Mouse (Mus musculus) CH12.LX (cell line): ENCODE results near the gene Acvr1c. TPM values are rescaled to one million over a fixed set of nuclear protein-coding genes. Genes with fewer than 3 reads are reported as not detected.
A peak's percentile ranks its signal among the peaks of the same experiment; 100 is the strongest.

Experiments used
- DNase-seq: peaks from one replicate; pipeline ENCODE4 v3.0.0-alpha.2; 2013; ENCODE audit errors: extremely low read depth
- H3K27ac ChIP-seq: 2 replicates; pipeline ENCODE4 v1.5.1; 2012; ENCODE audit warnings: low read depth, mild to moderate bottlenecking, control low read depth, moderate library complexity; ENCODE audit not compliant: insufficient read depth
- H3K27me3 ChIP-seq: replicated peaks from 2 replicates; pipeline ENCODE3; 2012; ENCODE audit warnings: inconsistent platforms
- H3K36me3 ChIP-seq, 2 experiments: replicated peaks in 1 of 2; 2 replicates each; pipeline versions ENCODE3 to v1.6.1; 2012; ENCODE audit warnings: inconsistent platforms in 1 of 2, low read length in 1 of 2, mild to moderate bottlenecking in 1 of 2, mixed read lengths in 1 of 2, moderate library complexity in 1 of 2; ENCODE audit not compliant: control insufficient read depth in 1 of 2, insufficient read depth in 1 of 2
- H3K4me1 ChIP-seq, 2 experiments: 2 replicates each; pipeline ENCODE4 v1.6.1; 2012; ENCODE audit warnings: inconsistent platforms in 1 of 2, moderate library complexity in 1 of 2; ENCODE audit not compliant: insufficient read depth in 2 of 2, control insufficient read depth in 1 of 2
- H3K4me2 ChIP-seq: 2 replicates; pipeline ENCODE4 v1.6.1; 2012; ENCODE audit warnings: low read depth, mild to moderate bottlenecking, control low read depth; ENCODE audit not compliant: poor library complexity, insufficient read depth, severe bottlenecking
- H3K4me3 ChIP-seq, 3 experiments: fragments of 150-350 bp in 1 of 3; sonication (generic) in 1 of 3; replicated peaks in 1 of 3; 2 replicates each; pipeline versions ENCODE3 to v1.5.1; 2011 to 2012; ENCODE audit warnings: low read depth in 2 of 3, low read length in 2 of 3, mild to moderate bottlenecking in 2 of 3, moderate library complexity in 2 of 3, control low read depth in 1 of 3, improper control_type of control experiment in 1 of 3, inconsistent platforms in 1 of 3, mixed read lengths in 1 of 3; ENCODE audit not compliant: poor library complexity in 1 of 3
- H3K79me2 ChIP-seq: replicated peaks from 2 replicates; pipeline ENCODE4 v1.6.1; 2012; ENCODE audit warnings: mild to moderate bottlenecking, moderate library complexity; ENCODE audit not compliant: control insufficient read depth, poor library complexity, insufficient read depth, severe bottlenecking; ENCODE audit errors: extremely low read depth
- H3K9ac ChIP-seq: 2 replicates; pipeline ENCODE4 v1.6.1; 2012; ENCODE audit warnings: low read depth, mild to moderate bottlenecking, control low read depth, moderate library complexity; ENCODE audit not compliant: insufficient read depth
- H3K9me3 ChIP-seq: replicated peaks from 2 replicates; pipeline ENCODE3; 2012; ENCODE audit warnings: low read length, inconsistent platforms, mixed read lengths
- CHD2 ChIP-seq: IDR thresholded peaks from 2 replicates; pipeline ENCODE4 v1.6.1; 2011; ENCODE audit warnings: low read length, improper control_type of control experiment
- CTCF ChIP-seq, 2 experiments: IDR thresholded peaks in 1 of 2; conservative IDR thresholded peaks in 1 of 2; 2 replicates each; pipeline ENCODE4 v1.5.1; 2011 to 2012; ENCODE audit warnings: low read depth in 2 of 2, low read length in 2 of 2, improper control_type of control experiment in 1 of 2, inconsistent platforms in 1 of 2, mild to moderate bottlenecking in 1 of 2, moderate library complexity in 1 of 2
- GABPA ChIP-seq: IDR thresholded peaks from 2 replicates; pipeline ENCODE4 v1.6.1; 2012; ENCODE audit warnings: low read depth, low read length, improper control_type of control experiment, inconsistent platforms; ENCODE audit not compliant: insufficient replicate concordance
- JUN ChIP-seq: IDR thresholded peaks from 2 replicates; pipeline ENCODE4 v1.6.1; 2011; ENCODE audit warnings: low read depth, mild to moderate bottlenecking, low read length, improper control_type of control experiment, moderate library complexity; ENCODE audit not compliant: insufficient read depth
- MAFK ChIP-seq: IDR thresholded peaks from 2 replicates; pipeline ENCODE4 v1.6.1; 2011; ENCODE audit warnings: low read length, improper control_type of control experiment; ENCODE audit not compliant: insufficient replicate concordance
- MAX ChIP-seq: IDR thresholded peaks from 2 replicates; pipeline ENCODE4 v1.6.1; 2011; ENCODE audit warnings: low read length, improper control_type of control experiment
- RAD21 ChIP-seq: IDR thresholded peaks from 2 replicates; pipeline ENCODE4 v1.6.1; 2011; ENCODE audit warnings: low read depth, mild to moderate bottlenecking, low read length, improper control_type of control experiment, moderate library complexity
- SMC3 ChIP-seq: IDR thresholded peaks from 2 replicates; pipeline ENCODE4 v1.6.1; 2011; ENCODE audit warnings: low read depth, low read length, improper control_type of control experiment
- ZC3H11A ChIP-seq: IDR thresholded peaks from 2 replicates; pipeline ENCODE4 v1.6.1; 2012; ENCODE audit warnings: low read depth, mild to moderate bottlenecking, inconsistent platforms, low read length, improper control_type of control experiment
- ZKSCAN1 ChIP-seq: IDR thresholded peaks from 2 replicates; pipeline ENCODE4 v1.6.1; 2012; ENCODE audit warnings: low read depth, inconsistent platforms, low read length, improper control_type of control experiment, borderline replicate concordance
- dilution Hi-C: fragments of 300-500 bp; cut with MboI; formaldehyde crosslinking; loops from 2 replicates; pipeline ENCODE4 v1.14.3; 2020; ENCODE audit warnings: low sequenced_read_pairs; ENCODE audit not compliant: extremely low pct_unique_long_range_greater_than_20kb, extremely low pct_ligation_motif_present
- in situ Hi-C: fragments of 300-500 bp; cut with MboI; formaldehyde crosslinking; loops from 3 replicates; pipeline ENCODE4 v1.14.3; 2019; ENCODE audit warnings: low sequenced_read_pairs, low pct_ligation_motif_present, low pct_unique_long_range_greater_than_20kb, mixed read lengths
- polyA plus RNA-seq: library from polyadenylated mRNA; unstranded; fragments of >175 nt; gene quantifications from 2 replicates; pipeline ENCODE4 v1.2.1, GENCODE M21; 2012; ENCODE audit warnings: low read depth; ENCODE audit not compliant: insufficient read length
- total RNA-seq, 2 experiments: library from RNA; depleted of rRNA; stranded (reverse); fragments of 300-350 nt in 1 of 2; fragments of >200 nt in 1 of 2; gene quantifications; 2 replicates each; pipeline ENCODE4 v1.2.3; 2012 to 2014

Acvr1c gene
- total and polyA plus RNA-seq, 3 experiments: 0.03 to 0.21 TPM; not detected in 1

DNA sequence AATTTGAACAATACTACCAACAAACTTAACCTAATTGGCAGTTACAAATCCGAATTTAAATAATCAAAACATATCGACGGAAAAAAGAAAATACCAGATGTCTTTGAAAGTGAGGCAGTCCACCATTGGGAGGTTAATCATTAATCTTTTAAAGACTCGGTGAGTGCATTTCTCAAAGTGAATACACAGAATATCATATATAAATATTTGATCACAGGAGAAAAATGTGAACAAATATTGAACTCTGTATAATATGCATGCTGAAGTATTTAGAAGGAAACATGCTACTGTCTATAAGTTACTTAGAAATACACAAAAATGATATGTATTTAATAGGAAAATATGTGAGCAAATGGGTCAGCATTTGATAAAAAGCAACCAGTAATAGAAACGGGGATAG lies 21.0 kb downstream of the Acvr1c start:
- in situ Hi-C loops (no loop called here), dilution Hi-C loops (no loop called here)
- Histone ChIP-seq H3K4me2 (no peak overlapping the region), H3K36me3 (no peaks in the 10 kb centered on the region), H3K27me3 (no peaks in the 10 kb centered on the region), H3K27ac (no peak overlapping the region), H3K4me3 (no peak overlapping the region), H3K79me2 (no peaks in the 10 kb centered on the region), H3K9me3 (no peaks in the 10 kb centered on the region), H3K9ac (no peak overlapping the region), H3K4me1 (no peaks in the 10 kb centered on the region)
- DNase-seq: no peak
- TF ChIP-seq GABPA: no peak

DNA sequence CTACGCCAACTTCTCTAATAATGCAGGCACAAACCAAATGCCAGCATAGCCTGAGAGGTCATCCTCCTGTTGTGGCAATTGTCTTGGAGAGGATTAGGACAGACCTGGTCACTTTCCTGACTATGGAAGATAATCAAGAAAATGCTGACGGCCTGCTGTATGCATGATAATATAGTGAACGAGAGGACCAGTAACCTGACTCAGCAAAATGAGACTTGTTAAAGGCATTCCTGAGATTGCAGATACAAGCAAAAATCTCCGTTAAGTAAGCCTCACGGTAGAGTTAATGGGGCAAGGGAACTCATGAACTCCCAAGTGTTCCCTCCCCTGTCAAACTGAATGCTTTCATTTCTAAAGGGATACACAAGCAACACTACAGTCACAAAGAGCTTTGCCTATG lies 28.1 kb downstream of the Acvr1c start:
- Histone ChIP-seq H3K79me2 (no peaks in the 10 kb centered on the region), H3K4me1 (no peaks in the 10 kb centered on the region; a peak in 1 of 4 replicates), H3K27me3 (no peaks in the 10 kb centered on the region), H3K4me2 (no peak overlapping the region), H3K27ac (no peak overlapping the region), H3K36me3 (no peaks in the 10 kb centered on the region), H3K4me3 (no peak overlapping the region)
- no peak for DNase-seq
- in situ Hi-C loops: loop anchor here (10.0 kb wide), 1 partner anchor 125 kb away; no protein-coding TSS in a partner anchor
- dilution Hi-C loops: no loop called here
- no peak for TF ChIP-seq CHD2
- peak; percentile 64; the same call in 1 of the 2 replicates for TF ChIP-seq MAFK
- TF ChIP-seq, all 38 proteins: peak for 1
- Histone ChIP-seq H3K9me3 (no peaks in the 10 kb centered on the region), H3K9ac (no peak overlapping the region)

DNA sequence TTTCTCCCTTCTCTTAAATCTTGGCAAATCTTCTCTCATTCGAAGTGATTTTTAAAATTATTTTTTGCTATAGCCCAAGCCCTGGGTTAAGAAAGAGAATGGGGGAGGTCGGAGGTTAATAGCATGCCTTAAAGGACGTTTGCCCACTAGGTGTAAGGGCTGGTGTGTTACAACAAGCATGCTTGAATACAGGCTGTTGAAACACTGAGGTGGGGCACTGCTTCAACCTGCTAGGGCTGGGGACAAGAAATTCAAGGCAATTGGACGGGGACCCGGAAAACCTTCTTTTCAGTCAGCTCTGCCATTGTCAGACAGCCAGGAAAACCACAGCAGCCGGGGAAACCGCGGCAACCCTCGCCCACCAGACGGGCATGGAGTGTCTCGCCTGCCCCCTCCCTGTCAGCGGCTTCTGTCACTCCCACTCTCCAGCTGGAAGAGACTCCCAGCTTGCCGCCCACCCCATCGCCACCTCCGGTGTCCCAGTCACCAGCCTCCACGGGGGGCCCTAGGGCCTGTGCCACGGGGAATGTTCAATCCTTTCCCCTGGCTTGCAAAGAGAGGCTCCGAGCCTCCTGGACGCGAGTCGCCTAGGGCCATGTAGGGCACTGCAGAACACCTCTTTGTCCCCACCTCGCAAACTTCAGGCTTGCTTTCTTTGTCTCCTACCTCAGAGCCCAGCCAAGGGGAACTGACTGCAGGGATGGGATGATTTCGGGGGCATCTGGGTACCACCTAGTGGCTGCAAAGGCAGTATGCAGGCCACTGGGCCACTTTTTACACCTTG lies 33.4 kb downstream of the Acvr1c start:
- peak; percentile 23; the same call in 1 of the 2 replicates for TF ChIP-seq ZC3H11A
- TF ChIP-seq MAX: no peak
- no peak for TF ChIP-seq MAFK
- peak; percentile 75 for TF ChIP-seq RAD21
- peak in 1 of 2 experiments; percentile 74; a peak in 3 of 4 replicates for TF ChIP-seq CTCF (conservative IDR thresholded peaks at IDR 0.05 in 1 of 2, IDR thresholded peaks at IDR 0.05 in 1 of 2; ENCODE audit: low read depth in 2 of 2, low read length in 2 of 2)
- TF ChIP-seq SMC3: peak; percentile 84
- no peak for TF ChIP-seq JUN
- no peak for TF ChIP-seq ZKSCAN1
- no peak overlapping the region for H3K4me3 ChIP-seq
- no peaks in the 10 kb centered on the region for H3K79me2 ChIP-seq
- H3K36me3 ChIP-seq: no peaks in the 10 kb centered on the region
- H3K27me3 ChIP-seq: no peaks in the 10 kb centered on the region
- in situ Hi-C loops (loop anchor here (10.0 to 25.0 kb wide), 2 partner anchors 120 to 287 kb away; no protein-coding TSS in a partner anchor), dilution Hi-C loops (no loop called here)
- no peaks in the 10 kb centered on the region; a peak in 1 of 4 replicates for H3K4me1 ChIP-seq
- H3K27ac ChIP-seq: no peak overlapping the region
- H3K9ac ChIP-seq: no peak overlapping the region
- no peaks in the 10 kb centered on the region for H3K9me3 ChIP-seq
- peak; percentile 44 for DNase-seq
- H3K4me2 ChIP-seq: no peak overlapping the region
